Mouse (Mus musculus) heart, adult 9 months (tissue): ENCODE data around the gene Mif.
"Not testable (repeated sequence)": the region's sequence is repeated elsewhere in the genome, so short reads cannot be mapped to it uniquely, and the experiment has no call there.

Source experiments
- DNase-seq, 2 experiments: peaks; one replicate each; pipeline ENCODE4 v3.0.0; 2022; ENCODE audit warnings: low spot score in 2 of 2

The Mif gene

GRCm38 (mm10) chr10:75873543-75874170, 13.6 kb upstream of the Mif start:
- no peak for DNase-seq

- peak; percentile 83 for DNase-seq
These were observed 13.0 kb upstream of the Mif start for GRCm38 (mm10) chr10:75872915-75873542.

- no peak for DNase-seq
These were observed 12.2 kb upstream of the Mif start for GRCm38 (mm10) chr10:75872025-75872914.

- DNase-seq, result no peak
These were observed 1.5 kb upstream of the Mif start for GRCm38 (mm10) chr10:75861587-75861986.

- peak in 1 of 2 experiments; percentile 29 for DNase-seq
These were observed 706 bp upstream of the Mif start for GRCm38 (mm10) chr10:75860746-75861145.

- DNase-seq, result no peak
These were observed 813 bp downstream of the Mif start for GRCm38 (mm10) chr10:75859107-75859746.

- no peak for DNase-seq
These were observed 2.4 kb downstream of the Mif start for GRCm38 (mm10) chr10:75857598-75857997.

GRCm38 (mm10) chr10:75856976-75857375, 3.1 kb downstream of the Mif start:
- no peak for DNase-seq

- DNase-seq, result no peak
These were observed 3.7 kb downstream of the Mif start for GRCm38 (mm10) chr10:75856155-75856907.

- DNase-seq, result no peak
These were observed 4.5 kb downstream of the Mif start for GRCm38 (mm10) chr10:75855416-75855981.

GRCm38 (mm10) chr10:75854791-75855190, 5.2 kb downstream of the Mif start:
- no peak for DNase-seq

- DNase-seq, result no peak
These were observed 5.9 kb downstream of the Mif start for GRCm38 (mm10) chr10:75854096-75854495.

- peak; percentile 61 to 80 for DNase-seq
These were observed 6.6 kb downstream of the Mif start for GRCm38 (mm10) chr10:75853452-75853851.

GRCm38 (mm10) chr10:75852539-75853125, 7.4 kb downstream of the Mif start:
- no peak for DNase-seq

- no peak for DNase-seq
These were observed 8.4 kb downstream of the Mif start for GRCm38 (mm10) chr10:75851681-75852080.

- DNase-seq, result no peak
These were observed 9.0 kb downstream of the Mif start for GRCm38 (mm10) chr10:75851076-75851475.

GRCm38 (mm10) chr10:75848382-75848781, 11.7 kb downstream of the Mif start:
- no peak for DNase-seq

- DNase-seq, result no peak
These were observed 14.6 kb downstream of the Mif start for GRCm38 (mm10) chr10:75845306-75845930.

GRCm38 (mm10) chr10:75844800-75845199, 15.2 kb downstream of the Mif start:
- DNase-seq, result peak; percentile 27 to 64

GRCm38 (mm10) chr10:75843898-75844297, 16.1 kb downstream of the Mif start:
- DNase-seq, result not testable (repeated sequence)
